ENCODE assay signal across 8 mouse cellular contexts in genomic region chr3:35225051-35225701, GRCm38 (mm10).
A peak's percentile ranks its signal among the peaks of the same experiment; 100 is the strongest.
DNase-seq lines count a peak whose midpoint lies in the region; ATAC-seq and TF ChIP-seq lines count a peak whose summit lies in the region.

No protein-coding gene starts in this region.

- H3K4me1 ChIP-seq in forebrain, postnatal 0 days (ENCODE audit: insufficient read depth) = peaks cover 5% of the 10 kb centered on the region; the same call in 1 of the 2 replicates
- H3K4me1 ChIP-seq in kidney, embryonic 16.5 days (ENCODE audit: insufficient read depth, low read length) = 0 out of 2 replicates have a peak, but pooled peaks cover 2% of the 10 kb centered on the region
- H3K4me1 ChIP-seq in liver, postnatal 0 days (ENCODE audit: insufficient read depth) = no peaks in the 10 kb centered on the region

- ATAC-seq in forebrain, postnatal 0 days = peak; percentile 84
- peak; percentile 61 for ATAC-seq in kidney, embryonic 16.5 days (ENCODE audit: low FRiP score, low TSS enrichment)
- ATAC-seq in liver, postnatal 0 days = no peak

- peak; percentile 84 for DNase-seq in heart, adult 11 months
- no peak for DNase-seq in heart, postnatal 36 days
- peak; percentile 95 for DNase-seq in brain, embryonic 14.5 days (ENCODE audit: low read depth)
- DNase-seq in forebrain, postnatal 0 days = peak; percentile 81
- peak; percentile 25 for DNase-seq in liver, postnatal 0 days
- DNase-seq in spleen, postnatal 10 days (ENCODE audit: low spot score in 2 of 2) = no peak
- DNase-seq in testis, postnatal 14 days (ENCODE audit: low spot score) = no peak

- H3K9ac ChIP-seq in forebrain, postnatal 0 days = no peak overlapping the region
- H3K9ac ChIP-seq in kidney, embryonic 16.5 days (replicated peaks; ENCODE audit: low read length) = no peak overlapping the region
- no peak overlapping the region for H3K9ac ChIP-seq in liver, postnatal 0 days (replicated peaks)

- H3K9me3 ChIP-seq in forebrain, postnatal 0 days (ENCODE audit: low read length) = no peaks in the 10 kb centered on the region
- no peaks in the 10 kb centered on the region for H3K9me3 ChIP-seq in kidney, embryonic 16.5 days (ENCODE audit: low read length)
- H3K9me3 ChIP-seq in liver, postnatal 0 days (ENCODE audit: low read length) = no peaks in the 10 kb centered on the region

- TF ChIP-seq POLR2A in brain, embryonic 14.5 days (IDR thresholded peaks at IDR 0.05; ENCODE audit: borderline replicate concordance, extremely low read depth, insufficient read depth, insufficient read length, poor library complexity, severe bottlenecking) = no peak

- H3K36me3 ChIP-seq in forebrain, postnatal 0 days (ENCODE audit: insufficient read depth) = no peaks in the 10 kb centered on the region
- H3K36me3 ChIP-seq in kidney, embryonic 16.5 days (ENCODE audit: insufficient read depth, low read length) = no peaks in the 10 kb centered on the region
- H3K36me3 ChIP-seq in liver, postnatal 0 days (replicated peaks; ENCODE audit: insufficient read depth, low read length) = no peaks in the 10 kb centered on the region

- 15% methylated on average over 12 of the region's 12 CpGs for WGBS in forebrain, postnatal 0 days
- 16% methylated on average over 12 of the region's 12 CpGs for WGBS in kidney, embryonic 16.5 days
- WGBS in liver, postnatal 0 days (ENCODE audit: insufficient replicate concordance) = 22% methylated on average over 12 of the region's 12 CpGs

- no peak for TF ChIP-seq EP300 in liver, postnatal 0 days (IDR thresholded peaks at IDR 0.05; ENCODE audit: low read depth)

- intact Hi-C loops in heart, postnatal 36 days (cut with DNase I) = no loop called here

- no peak for TF ChIP-seq CTCF in brain, embryonic 14.5 days (IDR thresholded peaks at IDR 0.05; ENCODE audit: borderline replicate concordance, extremely low read depth, insufficient read depth, insufficient read length)
- no peak for TF ChIP-seq CTCF in forebrain, postnatal 0 days (IDR thresholded peaks at IDR 0.05; ENCODE audit: low read depth)
- no peak for TF ChIP-seq CTCF in liver, postnatal 0 days (IDR thresholded peaks at IDR 0.05; ENCODE audit: low read depth)

- H3K4me3 ChIP-seq in forebrain, postnatal 0 days (ENCODE audit: low read depth, low read length) = peak overlapping the region; percentile 5; the same call in 1 of the 2 replicates
- no peak overlapping the region for H3K4me3 ChIP-seq in kidney, embryonic 16.5 days (ENCODE audit: low read length)
- no peak overlapping the region for H3K4me3 ChIP-seq in liver, postnatal 0 days (ENCODE audit: low read depth, low read length)

- H3K27me3 ChIP-seq in forebrain, postnatal 0 days (ENCODE audit: insufficient read depth, low read length) = no peaks in the 10 kb centered on the region
- no peaks in the 10 kb centered on the region for H3K27me3 ChIP-seq in kidney, embryonic 16.5 days (ENCODE audit: insufficient read depth, low read length)
- H3K27me3 ChIP-seq in liver, postnatal 0 days (ENCODE audit: insufficient read depth, low read length) = no peaks in the 10 kb centered on the region

- no peak overlapping the region for H3K27ac ChIP-seq in forebrain, postnatal 0 days (ENCODE audit: low read depth, low read length)
- no peak overlapping the region for H3K27ac ChIP-seq in kidney, embryonic 16.5 days (ENCODE audit: low read length)
- H3K27ac ChIP-seq in liver, postnatal 0 days (ENCODE audit: low read depth) = no peak overlapping the region

- peak overlapping the region; percentile 37 for H3K4me2 ChIP-seq in forebrain, postnatal 0 days (ENCODE audit: low read depth)
- peak overlapping the region; percentile 33 for H3K4me2 ChIP-seq in kidney, embryonic 16.5 days (replicated peaks; ENCODE audit: low read depth, low read length)
- H3K4me2 ChIP-seq in liver, postnatal 0 days (ENCODE audit: low read depth, low read length) = no peak overlapping the region

Comparison
In these comparisons a context has a peak if more than half of its experiments do, and no peak if none do; other contexts are left out.
1. DNase-seq: peak in heart, adult 11 months (single experiment), brain, embryonic 14.5 days (single experiment), forebrain, postnatal 0 days (single experiment) and liver, postnatal 0 days (single experiment); none in heart, postnatal 36 days (0 of 2), spleen, postnatal 10 days (0 of 2) and testis, postnatal 14 days (single experiment).